Mouse (Mus musculus) embryonic facial prominence, embryonic 15.5 days (tissue): ENCODE measurements around the gene Dctn1. TPM values are rescaled to one million over a fixed set of nuclear protein-coding genes. Genes with fewer than 3 reads are reported as not detected.

ENCODE experiments used
- ATAC-seq: fragments of 200-750 bp; cut with Nextera tagmentation; 2 replicates; pipeline ENCODE4 v1.8.0; 2017; ENCODE audit warnings: low read depth, moderate TSS enrichment; ENCODE audit not compliant: insufficient number of reproducible peaks, low FRiP score, low TSS enrichment
- H3K27ac ChIP-seq: fragments of 300-500 bp; sonication (generic); replicated peaks from 2 replicates; pipeline ENCODE4 v1.5.1; 2015; ENCODE audit warnings: mild to moderate bottlenecking, inconsistent platforms
- H3K27me3 ChIP-seq: fragments of 300-500 bp; sonication (generic); 2 replicates; pipeline ENCODE4 v1.6.1; 2015; ENCODE audit warnings: inconsistent platforms
- H3K36me3 ChIP-seq: fragments of 300-500 bp; sonication (generic); 2 replicates; pipeline ENCODE4 v1.6.1; 2015; ENCODE audit warnings: mild to moderate bottlenecking, inconsistent platforms
- H3K4me1 ChIP-seq: fragments of 300-500 bp; sonication (generic); 2 replicates; pipeline ENCODE4 v1.6.1; 2015; ENCODE audit warnings: inconsistent platforms
- H3K4me2 ChIP-seq: fragments of 300-500 bp; sonication (generic); replicated peaks from 2 replicates; pipeline ENCODE4 v1.6.1; 2015; ENCODE audit warnings: mild to moderate bottlenecking, inconsistent platforms
- H3K4me3 ChIP-seq: fragments of 300-500 bp; sonication (generic); replicated peaks from 2 replicates; pipeline ENCODE4 v1.5.1; 2015; ENCODE audit warnings: mild to moderate bottlenecking, inconsistent platforms
- H3K9ac ChIP-seq: fragments of 300-500 bp; sonication (generic); 2 replicates; pipeline ENCODE4 v1.6.1; 2015; ENCODE audit warnings: inconsistent platforms
- H3K9me3 ChIP-seq: fragments of 300-500 bp; sonication (generic); replicated peaks from 2 replicates; pipeline ENCODE4 v1.6.1; 2016; ENCODE audit warnings: inconsistent platforms
- WGBS: fragments of 180-500 bp; shearing (Covaris S2); methylation state at CpG from one replicate; pipeline ENCODE4 v1.1.7; 2015; 5-methylcytosine and 5-hydroxymethylcytosine counted together
- polyA plus RNA-seq: library from polyadenylated mRNA; unstranded; fragments of >200 nt; fragmentation: Nextera tagmentation; extraction: Ambion mirVana; gene quantifications from 2 replicates; pipeline ENCODE4 v1.2.1, GENCODE M21; 2015

Dctn1 gene
- polyA plus RNA-seq, 1 experiment from 2014 or later: 103 TPM

- 20% methylated on average over 10 of the region's 10 CpGs for WGBS
- Histone ChIP-seq H3K36me3 (no peaks in the 10 kb centered on the region), H3K27me3 (no peaks in the 10 kb centered on the region), H3K4me1 (peaks cover 19% of the 10 kb centered on the region; the same call in 1 of the 2 replicates), H3K9ac (no peak overlapping the region), H3K9me3 (no peaks in the 10 kb centered on the region), H3K4me3 (no peak overlapping the region), H3K27ac (peak overlapping the region; percentile 23; the same call in 1 of the 2 replicates), H3K4me2 (no peak overlapping the region)
- no peak for ATAC-seq
Observed at GRCm38 (mm10) chr6:83244422-83245061, 78.8 kb downstream of the Dctn1 start.

GRCm38 (mm10) chr6:83245134-83245533 is 79.4 kb downstream of the Dctn1 start:
- WGBS: 50% methylated on average over 6 of the region's 6 CpGs

GRCm38 (mm10) chr6:83245997-83246396 is 80.3 kb downstream of the Dctn1 start:
- H3K4me1 ChIP-seq: peaks cover 19% of the 10 kb centered on the region; the same call in 1 of the 2 replicates
- no peak for ATAC-seq
- 96% methylated on average over 1 of the region's 1 CpGs for WGBS
- no peaks in the 10 kb centered on the region for H3K9me3 ChIP-seq
- no peak overlapping the region for H3K27ac ChIP-seq
- no peak overlapping the region for H3K9ac ChIP-seq
- H3K27me3 ChIP-seq: no peaks in the 10 kb centered on the region
- H3K4me3 ChIP-seq: no peak overlapping the region
- no peak overlapping the region for H3K4me2 ChIP-seq
- no peaks in the 10 kb centered on the region for H3K36me3 ChIP-seq

More at GRCm38 (mm10) chr6:83245134-83245533, 79.4 kb downstream of the Dctn1 start:
- ATAC-seq: no peak
- peaks cover 19% of the 10 kb centered on the region; the same call in 1 of the 2 replicates for H3K4me1 ChIP-seq
- no peak overlapping the region for H3K4me3 ChIP-seq
- H3K27ac ChIP-seq: peak overlapping the region; percentile 23; the same call in 1 of the 2 replicates
- no peaks in the 10 kb centered on the region for H3K9me3 ChIP-seq
- no peak overlapping the region for H3K4me2 ChIP-seq
- no peak overlapping the region for H3K9ac ChIP-seq
- no peaks in the 10 kb centered on the region for H3K27me3 ChIP-seq
- H3K36me3 ChIP-seq: no peaks in the 10 kb centered on the region

GRCm38 (mm10) chr6:83246750-83247149 is 81.0 kb downstream of the Dctn1 start:
- ATAC-seq: no peak
- H3K27ac ChIP-seq: no peak overlapping the region
- 95% methylated on average over 4 of the region's 4 CpGs for WGBS
- no peak overlapping the region for H3K9ac ChIP-seq
- H3K9me3 ChIP-seq: no peaks in the 10 kb centered on the region
- no peak overlapping the region for H3K4me3 ChIP-seq
- H3K36me3 ChIP-seq: no peaks in the 10 kb centered on the region
- H3K4me1 ChIP-seq: peaks cover 19% of the 10 kb centered on the region; the same call in 1 of the 2 replicates
- no peaks in the 10 kb centered on the region for H3K27me3 ChIP-seq
- H3K4me2 ChIP-seq: no peak overlapping the region

- ATAC-seq: no peak
- 78% methylated on average over 2 of the region's 2 CpGs for WGBS
- no peaks in the 10 kb centered on the region for H3K36me3 ChIP-seq
Observed at GRCm38 (mm10) chr6:83247153-83247552, 81.4 kb downstream of the Dctn1 start.

More at GRCm38 (mm10) chr6:83247153-83247552, 81.4 kb downstream of the Dctn1 start:
- no peaks in the 10 kb centered on the region for H3K27me3 ChIP-seq
- peaks cover 19% of the 10 kb centered on the region; the same call in 1 of the 2 replicates for H3K4me1 ChIP-seq
- H3K4me3 ChIP-seq: no peak overlapping the region
- no peaks in the 10 kb centered on the region for H3K9me3 ChIP-seq
- no peak overlapping the region for H3K4me2 ChIP-seq
- H3K9ac ChIP-seq: no peak overlapping the region
- no peak overlapping the region for H3K27ac ChIP-seq

Other genes with a start within 250 kb of the Dctn1 start
- gene Sema4f, start 226.2 kb upstream of the Dctn1 start, polyA plus RNA-seq: 2.3 TPM in 2 replicates
- 0.25 and 0.27 TPM in 2 replicates for gene M1ap, start 219.0 kb upstream of the Dctn1 start, polyA plus RNA-seq
- gene Dok1, start 132.4 kb upstream of the Dctn1 start, polyA plus RNA-seq: 9.3 and 10.9 TPM in 2 replicates
- 19.2 and 25.4 TPM in 2 replicates for gene Loxl3, start 131.7 kb upstream of the Dctn1 start, polyA plus RNA-seq
- 198 and 201 TPM in 2 replicates for gene Aup1, start 111.4 kb upstream of the Dctn1 start, polyA plus RNA-seq
- gene Htra2, start 110.6 kb upstream of the Dctn1 start, polyA plus RNA-seq: 68.9 and 72.0 TPM in 2 replicates
- 1.0 and 1.6 TPM in 2 replicates for gene Dqx1, start 108.1 kb upstream of the Dctn1 start, polyA plus RNA-seq
- 0.51 and 0.61 TPM in 2 replicates for gene Tlx2, start 95.6 kb upstream of the Dctn1 start, polyA plus RNA-seq
- gene Pcgf1, start 88.1 kb upstream of the Dctn1 start, polyA plus RNA-seq: 37.7 and 39.4 TPM in 2 replicates
- gene Lbx2, start 79.6 kb upstream of the Dctn1 start, polyA plus RNA-seq: 0.59 and 0.99 TPM in 2 replicates
- 3.2 and 3.4 TPM in 2 replicates for gene Ccdc142, start 64.3 kb upstream of the Dctn1 start, polyA plus RNA-seq
- 2.9 and 3.2 TPM in 2 replicates for gene Gm42688, start 64.3 kb upstream of the Dctn1 start, polyA plus RNA-seq
- gene Mrpl53, start 56.9 kb upstream of the Dctn1 start, polyA plus RNA-seq: 121 and 136 TPM in 2 replicates
- 50.7 and 52.6 TPM in 2 replicates for gene Mogs, start 50.4 kb upstream of the Dctn1 start, polyA plus RNA-seq
- gene Wbp1, start 44.4 kb upstream of the Dctn1 start, polyA plus RNA-seq: 109 and 113 TPM in 2 replicates
- gene Ino80b, start 40.5 kb upstream of the Dctn1 start, polyA plus RNA-seq: 18.2 and 18.5 TPM in 2 replicates
- gene Rtkn, start 30.5 kb upstream of the Dctn1 start, polyA plus RNA-seq: 62.8 and 63.2 TPM in 2 replicates
- 7.9 and 12.0 TPM in 2 replicates for gene Wdr54, start 9.5 kb upstream of the Dctn1 start, polyA plus RNA-seq
- gene 1700003E16Rik, start 9.5 kb upstream of the Dctn1 start, polyA plus RNA-seq: 10.3 and 17.2 TPM in 2 replicates
- gene Slc4a5, start 53.9 kb downstream of the Dctn1 start, polyA plus RNA-seq: 0.11 and 0.48 TPM in 2 replicates
- gene Mthfd2, start 160.0 kb downstream of the Dctn1 start, polyA plus RNA-seq: 27.2 and 30.5 TPM in 2 replicates
- 64.1 and 65.9 TPM in 2 replicates for gene Mob1a, start 160.1 kb downstream of the Dctn1 start, polyA plus RNA-seq
- gene Bola3, start 183.2 kb downstream of the Dctn1 start, polyA plus RNA-seq: 105 and 113 TPM in 2 replicates